Mouse (Mus musculus) left cerebral cortex, postnatal 14 days (tissue): ENCODE results near the gene Clca2. TPM values are rescaled to one million over a fixed set of nuclear protein-coding genes. Genes with fewer than 3 reads are reported as not detected.
"Not testable (repeated sequence)": the region's sequence is repeated elsewhere in the genome, so short reads cannot be mapped to it uniquely, and the experiment has no call there.

ENCODE experiments used
- DNase-seq, 2 experiments: peaks; one replicate each; pipeline ENCODE4 v3.0.0; 2021 to 2022; ENCODE audit warnings: low spot score in 2 of 2, mixed read lengths in 1 of 2
- intact Hi-C: fragments of 180-260 bp; cut with DNase I; formaldehyde crosslinking; loops from one replicate; pipeline ENCODE4 v1.15.1; 2025
- total RNA-seq, 2 experiments: library from RNA; stranded (reverse); gene quantifications; 2 replicates each; pipeline ENCODE4 v1.2.3; 2021

Gene Clca2
- total RNA-seq, 2 experiments from 2014 or later, result not detected

GRCm38 (mm10) chr3:145101891-145102555 lies 2.8 kb upstream of the Clca2 start:
- intact Hi-C loops, result no loop called here
- DNase-seq, result no peak

GRCm38 (mm10) chr3:145087857-145088598 lies 11.2 kb downstream of the Clca2 start:
- DNase-seq, result no peak
- intact Hi-C loops, result no loop called here

GRCm38 (mm10) chr3:145086180-145086579 lies 13.1 kb downstream of the Clca2 start:
- no peak for DNase-seq
- intact Hi-C loops, result no loop called here

GRCm38 (mm10) chr3:145083081-145083480 lies 16.2 kb downstream of the Clca2 start:
- intact Hi-C loops, result no loop called here
- DNase-seq, result no peak

GRCm38 (mm10) chr3:145080904-145081303 lies 18.3 kb downstream of the Clca2 start:
- DNase-seq, result no peak
- intact Hi-C loops, result no loop called here

- intact Hi-C loops, result no loop called here
- DNase-seq, result no peak
Observed at GRCm38 (mm10) chr3:145078405-145078804, 20.8 kb downstream of the Clca2 start.

GRCm38 (mm10) chr3:145072339-145072738 lies 26.9 kb downstream of the Clca2 start:
- DNase-seq, result no peak
- intact Hi-C loops, result no loop called here

GRCm38 (mm10) chr3:145068964-145069363 lies 30.3 kb downstream of the Clca2 start:
- intact Hi-C loops, result no loop called here
- no peak for DNase-seq

GRCm38 (mm10) chr3:145055138-145055537 lies 44.1 kb downstream of the Clca2 start:
- intact Hi-C loops, DNase-seq: not testable (repeated sequence)

GRCm38 (mm10) chr3:145049820-145050219 lies 49.4 kb downstream of the Clca2 start:
- intact Hi-C loops, result no loop called here
- DNase-seq, result no peak

- no peak for DNase-seq
- intact Hi-C loops, result no loop called here
Observed at GRCm38 (mm10) chr3:145038813-145039212, 60.4 kb downstream of the Clca2 start.

- DNase-seq, result no peak
- intact Hi-C loops, result no loop called here
Observed at GRCm38 (mm10) chr3:145032676-145033075, 66.6 kb downstream of the Clca2 start, which contains the start of gene Clca1. Gene Clca1, minus strand, starts transcription at chr3:145032776.

GRCm38 (mm10) chr3:145028036-145028435 lies 71.2 kb downstream of the Clca2 start:
- intact Hi-C loops, result loop anchor here (10.0 kb wide), 2 partner anchors 203 to 293 kb away; no protein-coding TSS in a partner anchor
- no peak for DNase-seq

- DNase-seq, result peak; percentile 55 to 76
- intact Hi-C loops, result loop anchor here (10.0 kb wide), 2 partner anchors 202 to 292 kb away; no protein-coding TSS in a partner anchor
Observed at GRCm38 (mm10) chr3:145026750-145027149, 72.5 kb downstream of the Clca2 start.

Other genes starting within 250 kb of the Clca2 start
- not detected for gene Clca4b, start 166.9 kb downstream of the Clca2 start, total RNA-seq
- gene Clca4a, start 124.4 kb downstream of the Clca2 start, total RNA-seq, result not detected
- gene Clca1, start 66.7 kb downstream of the Clca2 start, total RNA-seq, result not detected
- 10 to 100 TPM; 15.5 to 17.9 TPM for gene Odf2l, start 19.1 kb upstream of the Clca2 start, total RNA-seq
- 1 to 10 TPM; 5.3 to 5.5 TPM for gene Col24a1, start 193.0 kb upstream of the Clca2 start, total RNA-seq